Mouse (Mus musculus) embryonic facial prominence, embryonic 14.5 days (tissue): Measurements from ENCODE around the gene Zbtb11. TPM values are rescaled to one million over a fixed set of nuclear protein-coding genes. Genes with fewer than 3 reads are reported as not detected.

ENCODE experiments used
- ATAC-seq: fragments of 200-750 bp; cut with Nextera tagmentation; 2 replicates; pipeline ENCODE4 v1.8.0; 2017; ENCODE audit warnings: low read depth, moderate number of reproducible peaks, moderate TSS enrichment
- DNase-seq: peaks from one replicate; pipeline ENCODE4 v3.0.0-alpha.2; 2015; ENCODE audit warnings: low spot score
- H3K27ac ChIP-seq: fragments of 300-500 bp; sonication (generic); replicated peaks from 2 replicates; pipeline ENCODE4 v1.5.1; 2014; ENCODE audit warnings: low read depth, mild to moderate bottlenecking, low read length, moderate library complexity
- H3K27me3 ChIP-seq: fragments of 300-500 bp; sonication (generic); replicated peaks from 2 replicates; pipeline ENCODE4 v1.6.1; 2014; ENCODE audit warnings: low read length; ENCODE audit not compliant: control insufficient read depth, insufficient read depth
- H3K36me3 ChIP-seq: fragments of 300-500 bp; sonication (generic); 2 replicates; pipeline ENCODE4 v1.6.1; 2014; ENCODE audit warnings: low read length, mixed read lengths; ENCODE audit not compliant: control insufficient read depth, insufficient read depth
- H3K4me1 ChIP-seq: fragments of 300-500 bp; sonication (generic); 2 replicates; pipeline ENCODE4 v1.6.1; 2014; ENCODE audit warnings: antibody characterized with exemption, low read length; ENCODE audit not compliant: control insufficient read depth, insufficient read depth
- H3K4me2 ChIP-seq: fragments of 300-500 bp; sonication (generic); 2 replicates; pipeline ENCODE4 v1.6.1; 2014; ENCODE audit warnings: low read depth, mild to moderate bottlenecking, low read length, moderate library complexity, mixed read lengths
- H3K4me3 ChIP-seq: fragments of 300-500 bp; sonication (generic); 2 replicates; pipeline ENCODE4 v1.5.1; 2014; ENCODE audit warnings: low read depth, mild to moderate bottlenecking, low read length
- H3K9ac ChIP-seq: fragments of 300-500 bp; sonication (generic); 2 replicates; pipeline ENCODE4 v1.6.1; 2014; ENCODE audit warnings: low read depth, mild to moderate bottlenecking, low read length, moderate library complexity, mixed read lengths
- H3K9me3 ChIP-seq: fragments of 300-500 bp; sonication (generic); 2 replicates; pipeline ENCODE4 v1.6.1; 2016; ENCODE audit warnings: low read length; ENCODE audit not compliant: control insufficient read depth
- WGBS: fragments of 180-500 bp; shearing (Covaris S2); extraction: QIAGEN DNeasy Blood & Tissue Kit; methylation state at CpG from one replicate; pipeline ENCODE4 v1.1.7; 2014; 5-methylcytosine and 5-hydroxymethylcytosine counted together
- polyA plus RNA-seq: library from polyadenylated mRNA; unstranded; fragments of >200 nt; fragmentation: Nextera tagmentation; extraction: Ambion mirVana; gene quantifications from 2 replicates; pipeline ENCODE4 v1.2.1, GENCODE M21; 2014

The Zbtb11 gene
- polyA plus RNA-seq, 1 experiment from 2014 or later = 21.5 TPM

- Histone ChIP-seq H3K4me2 (no peak overlapping the region), H3K27ac (no peak overlapping the region), H3K4me3 (no peak overlapping the region), H3K4me1 (no peaks in the 10 kb centered on the region), H3K27me3 (no peaks in the 10 kb centered on the region), H3K9ac (no peak overlapping the region), H3K36me3 (peaks cover 36% of the 10 kb centered on the region), H3K9me3 (no peaks in the 10 kb centered on the region)
- no peak for DNase-seq
- 91% methylated on average over 7 of the region's 7 CpGs for WGBS
- no peak for ATAC-seq
Measured at GRCm38 (mm10) chr16:56014076-56014475, 40.4 kb downstream of the Zbtb11 start.

DNA sequence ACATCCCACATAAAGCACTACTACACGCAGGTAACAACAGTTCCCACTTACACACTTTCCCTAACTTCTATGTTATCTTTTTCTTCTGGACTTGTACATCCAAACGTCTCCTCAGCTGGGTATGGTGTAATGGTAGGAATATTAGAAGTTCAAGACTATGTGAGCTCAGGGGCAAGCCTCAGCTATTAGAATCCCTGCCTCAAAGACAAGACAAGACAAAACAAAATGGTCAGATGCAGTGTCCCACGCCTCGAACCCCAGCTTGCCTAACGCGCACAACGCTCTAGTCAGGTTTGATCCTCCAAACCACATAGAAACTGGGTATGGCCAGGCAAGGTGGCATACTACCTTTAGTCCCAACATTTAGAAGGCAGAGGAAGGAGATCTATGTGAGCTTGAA is 46.0 kb downstream of the Zbtb11 start:
- Histone ChIP-seq H3K27ac (no peak overlapping the region), H3K4me1 (no peaks in the 10 kb centered on the region), H3K4me2 (no peak overlapping the region), H3K27me3 (no peaks in the 10 kb centered on the region), H3K4me3 (no peak overlapping the region), H3K9me3 (no peaks in the 10 kb centered on the region), H3K9ac (no peak overlapping the region), H3K36me3 (peaks cover 53% of the 10 kb centered on the region)
- 96% methylated on average over 7 of the region's 7 CpGs for WGBS
- DNase-seq = no peak
- ATAC-seq = no peak

GRCm38 (mm10) chr16:56027854-56028629 is 54.4 kb downstream of the Zbtb11 start:
- DNase-seq = no peak
- no peak for ATAC-seq
- Histone ChIP-seq H3K9ac (peak overlapping the region; percentile 99), H3K36me3 (peaks cover 25% of the 10 kb centered on the region), H3K27ac (no peak overlapping the region), H3K4me1 (peaks cover 17% of the 10 kb centered on the region), H3K27me3 (no peaks in the 10 kb centered on the region), H3K4me3 (peak overlapping the region; percentile 94), H3K4me2 (peak overlapping the region; percentile 80), H3K9me3 (no peaks in the 10 kb centered on the region)
- 35% methylated on average over 12 of the region's 12 CpGs for WGBS

DNA sequence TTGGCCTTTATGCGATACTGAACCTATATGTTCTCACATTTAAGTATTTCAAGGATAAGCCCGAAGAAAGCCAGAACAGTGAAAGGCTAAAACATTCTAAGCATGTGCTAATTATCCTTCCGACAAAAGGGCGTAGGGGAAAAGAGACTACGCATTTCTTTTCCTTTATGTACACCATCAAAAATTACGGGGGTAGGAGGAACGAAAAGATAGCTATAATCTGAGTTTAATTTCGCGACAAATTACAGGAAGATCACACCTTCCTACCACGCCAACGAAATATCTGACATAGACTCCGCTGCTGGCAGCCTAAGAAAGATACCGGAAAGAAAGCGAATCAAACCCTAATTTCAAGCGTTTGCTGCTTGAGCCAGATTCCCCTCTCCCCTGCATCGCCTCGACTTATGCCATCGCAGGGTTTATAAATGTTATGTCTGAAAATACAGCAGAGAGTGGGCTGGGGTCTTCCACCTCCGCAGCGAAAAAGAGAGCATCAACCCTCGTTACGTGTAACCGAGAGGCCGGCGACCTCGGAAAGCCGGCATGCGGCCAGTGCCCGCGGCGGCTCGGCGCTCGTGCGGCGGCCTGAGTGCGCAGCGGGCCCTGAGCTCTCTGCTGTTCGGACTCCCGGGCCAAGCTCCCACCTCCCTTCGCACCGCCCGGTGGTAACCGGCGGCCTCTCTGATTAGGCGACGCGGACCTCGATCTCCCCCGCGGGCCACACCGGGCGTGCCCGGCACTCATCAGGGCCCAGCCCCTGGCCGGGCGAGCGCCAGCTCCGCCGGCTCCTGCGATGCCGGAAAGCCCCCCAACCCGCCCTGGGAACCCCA is 55.3 kb downstream of the Zbtb11 start:
- Histone ChIP-seq H3K4me2 (peak overlapping the region; percentile 80), H3K27me3 (no peaks in the 10 kb centered on the region), H3K9ac (peak overlapping the region; percentile 99), H3K4me3 (peak overlapping the region; percentile 94), H3K4me1 (peaks cover 17% of the 10 kb centered on the region), H3K27ac (peak overlapping the region; percentile 94), H3K36me3 (peaks cover 30% of the 10 kb centered on the region), H3K9me3 (no peaks in the 10 kb centered on the region)
- WGBS = under 1% methylated on average over 41 of the region's 62 CpGs
- peak; percentile 41 for DNase-seq
- ATAC-seq = peak; percentile 87

- Histone ChIP-seq H3K4me3 (peak within 1 kb of the TSS; percentile 94), H3K4me1 (peaks cover 17% of the 10 kb centered on the region), H3K9me3 (no peaks in the 10 kb centered on the region), H3K9ac (peak within 1 kb of the TSS; percentile 99), H3K36me3 (peaks cover 37% of the 10 kb centered on the region), H3K4me2 (peak within 1 kb of the TSS; percentile 80), H3K27ac (peak within 1 kb of the TSS; percentile 94), H3K27me3 (no peaks in the 10 kb centered on the region)
- DNase-seq = peak; percentile 99
- under 1% methylated on average over 39 of the region's 39 CpGs for WGBS
- ATAC-seq = peak; percentile 99
Measured at GRCm38 (mm10) chr16:56029661-56030082, 56.0 kb downstream of the Zbtb11 start, which contains the start of gene Pcnp. Gene Pcnp (minus strand): TSS chr16:56029739.

DNA sequence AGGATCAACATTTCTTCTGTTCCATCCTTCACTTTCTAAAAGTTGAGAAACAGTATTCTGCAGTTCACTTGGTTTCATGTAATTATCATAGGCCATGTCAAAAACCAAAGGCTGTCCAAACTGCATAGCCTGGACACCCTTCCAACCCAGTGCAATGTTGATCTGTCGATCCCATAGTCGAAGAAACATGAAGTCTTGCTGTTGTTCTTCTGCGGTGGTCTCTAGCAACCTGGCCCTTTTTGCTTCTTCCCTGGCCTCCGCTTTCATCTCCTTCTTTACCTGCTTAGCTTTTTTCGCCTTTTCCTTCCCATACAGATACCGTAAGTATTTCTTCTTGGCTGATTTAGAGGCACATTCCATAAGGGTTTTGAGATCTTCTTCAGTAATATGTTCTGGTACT is 60.9 kb downstream of the Zbtb11 start:
- no peak for ATAC-seq
- no peak overlapping the region for H3K4me3 ChIP-seq
- H3K9me3 ChIP-seq = no peaks in the 10 kb centered on the region
- H3K9ac ChIP-seq = no peak overlapping the region
- no peaks in the 10 kb centered on the region for H3K27me3 ChIP-seq
- peaks cover 30% of the 10 kb centered on the region for H3K36me3 ChIP-seq
- no peak overlapping the region for H3K4me2 ChIP-seq
- 97% methylated on average over 6 of the region's 6 CpGs for WGBS
- peaks cover 17% of the 10 kb centered on the region for H3K4me1 ChIP-seq
- no peak overlapping the region for H3K27ac ChIP-seq
- no peak for DNase-seq

DNA sequence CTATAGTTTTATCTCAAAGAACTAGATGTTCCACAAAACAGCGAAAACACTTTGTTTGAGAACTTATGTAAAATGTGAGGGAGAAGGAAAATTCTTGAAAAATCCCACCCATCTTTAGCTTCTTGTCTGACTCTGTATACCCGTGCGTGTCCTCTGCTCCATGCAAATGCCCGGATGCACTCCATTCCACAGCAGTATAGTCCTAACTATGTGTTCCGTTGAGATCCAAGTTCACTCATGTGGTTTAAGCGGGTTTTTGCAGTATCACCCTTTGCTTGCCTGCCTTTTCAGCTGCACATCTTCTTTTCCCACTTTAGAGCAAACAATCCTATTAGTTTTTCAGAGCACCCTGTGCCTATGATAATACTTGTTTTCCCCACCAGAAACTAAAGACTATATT is 62.8 kb downstream of the Zbtb11 start:
- no peak for DNase-seq
- H3K9me3 ChIP-seq = no peaks in the 10 kb centered on the region
- 56% methylated on average over 6 of the region's 6 CpGs for WGBS

DNA sequence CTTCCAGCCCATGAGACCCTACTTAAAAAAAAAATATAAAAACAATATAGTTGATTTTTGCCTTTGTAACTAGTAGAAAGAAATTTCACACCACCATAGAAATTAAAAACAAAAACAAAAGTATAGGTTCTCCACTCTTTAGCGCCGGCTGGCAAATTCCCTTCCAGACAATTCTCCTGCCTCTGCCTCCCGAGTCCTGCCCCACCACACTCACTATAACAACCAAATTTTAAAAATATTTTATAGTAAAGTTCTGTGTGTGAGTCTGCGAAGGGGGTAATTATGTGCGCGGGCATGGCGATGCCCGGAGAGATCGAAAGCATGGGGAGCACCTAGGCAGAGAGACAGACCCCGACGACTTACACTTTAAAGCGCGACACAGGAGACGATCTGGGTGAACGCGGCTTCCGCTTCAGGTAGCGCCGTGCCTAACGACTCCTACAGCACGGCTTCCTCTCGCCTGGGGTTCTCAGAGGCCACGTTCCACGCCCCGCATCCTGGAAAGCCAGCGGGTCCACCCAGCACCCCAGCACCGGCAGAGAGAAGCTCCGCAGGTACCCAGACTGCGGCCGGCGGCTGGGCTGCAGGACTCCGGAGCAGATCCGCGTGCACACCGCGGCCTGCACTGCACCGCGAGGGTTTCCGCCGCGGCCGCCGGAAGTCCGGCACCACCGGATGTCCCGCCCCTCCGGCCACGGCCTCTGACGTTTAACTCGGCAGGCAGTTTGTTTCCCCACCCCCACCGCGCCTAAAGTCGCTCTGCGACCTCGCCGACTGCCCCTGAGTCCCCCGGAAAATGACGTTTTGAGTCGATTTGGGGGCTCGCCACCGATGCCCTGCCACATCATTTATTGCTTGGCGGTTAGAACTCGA is 63.7 kb downstream of the Zbtb11 start, which contains the start of gene Trmt10c:
Gene Trmt10c (minus strand): TSS at position 682 of the 873 bp plus-strand sequence.
- Histone ChIP-seq H3K9me3 (no peaks in the 10 kb centered on the region), H3K36me3 (peaks cover 25% of the 10 kb centered on the region), H3K4me3 (peak within 1 kb of the TSS; percentile 79), H3K4me1 (peaks cover 9% of the 10 kb centered on the region), H3K27ac (peak within 1 kb of the TSS; percentile 85), H3K9ac (peak within 1 kb of the TSS; percentile 95), H3K4me2 (peak within 1 kb of the TSS; percentile 80), H3K27me3 (no peaks in the 10 kb centered on the region)
- DNase-seq (peak; percentile 95), ATAC-seq (peak; percentile 100)
- under 1% methylated on average over 56 of the region's 63 CpGs for WGBS

More for the DNA sequence above, 62.8 kb downstream of the Zbtb11 start:
- Histone ChIP-seq H3K27ac (no peak overlapping the region), H3K4me2 (peak overlapping the region; percentile 80), H3K27me3 (no peaks in the 10 kb centered on the region), H3K36me3 (peaks cover 30% of the 10 kb centered on the region), H3K9ac (peak overlapping the region; percentile 95), H3K4me3 (peak overlapping the region; percentile 79), H3K4me1 (peaks cover 9% of the 10 kb centered on the region)
- no peak for ATAC-seq
